ENCODE assay signal across 9 mouse cellular contexts in the genomic region with DNA sequence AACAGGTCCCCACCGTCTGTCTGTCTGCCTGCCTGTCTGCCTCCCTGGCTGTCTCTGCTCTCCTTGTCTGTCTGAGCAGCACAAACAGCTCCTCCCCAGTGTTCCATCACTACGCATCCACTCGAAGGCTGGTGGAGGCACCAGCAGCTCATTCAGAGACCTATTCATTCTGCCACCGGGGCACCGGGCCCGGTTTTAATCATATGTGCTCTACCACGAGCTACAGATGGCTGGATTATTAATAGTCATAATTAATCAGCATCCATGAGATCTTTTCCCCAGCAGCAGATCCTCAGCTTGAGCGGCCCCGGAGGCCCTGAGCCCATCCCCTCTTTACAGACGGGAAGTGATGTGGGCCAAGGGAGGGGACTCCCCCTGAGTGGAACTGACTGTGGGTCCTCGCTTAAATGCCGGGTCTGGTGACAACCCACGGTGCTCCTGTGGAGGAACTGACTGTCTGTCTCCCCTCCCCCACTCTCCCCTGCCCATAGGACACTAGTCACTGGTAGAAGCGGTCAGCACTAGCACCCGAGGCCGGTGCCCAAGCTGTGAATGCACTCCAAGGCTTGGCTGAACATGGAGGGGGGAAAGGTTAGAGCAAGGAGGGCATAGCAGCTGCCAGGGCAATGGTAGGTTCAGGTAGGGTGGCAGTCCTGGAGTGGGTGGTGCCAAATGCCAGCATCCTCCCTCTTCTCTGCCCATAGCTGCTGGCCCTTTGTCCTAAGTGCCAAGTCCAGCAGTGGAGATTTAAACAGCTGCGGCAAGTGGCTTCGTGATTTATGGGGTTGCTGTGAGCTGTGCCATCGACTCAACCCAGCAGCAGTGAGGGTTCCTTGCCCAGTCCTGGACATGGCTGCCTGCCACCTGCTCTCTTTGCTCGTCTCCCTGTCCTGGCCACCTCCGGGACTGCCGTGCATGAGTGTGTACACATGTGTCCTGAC. TPM values are rescaled to one million over a fixed set of nuclear protein-coding genes. Genes with fewer than 3 reads are reported as not detected.
DNase-seq lines count a peak whose midpoint lies in the region; ATAC-seq and TF ChIP-seq lines count a peak whose summit lies in the region.
"Had no signal": no experiment of that assay in that cellular context is flagged by ENCODE, and none has a peak within 500 bp of the region (broad histone marks: within the 10 kb centered on the region; RNA-seq: fewer than 3 reads in every experiment).

No protein-coding gene starts in this region.

- H3K9ac ChIP-seq in intestine, embryonic 14.5 days (ENCODE audit: low read length) = no peak overlapping the region
- no peak overlapping the region for H3K9ac ChIP-seq in intestine, postnatal 0 days (ENCODE audit: low read depth, low read length)
- H3K9ac ChIP-seq: heart, embryonic 15.5 days had no signal

- 0 out of 2 replicates have a peak overlapping the region, but pooled peaks have one; percentile 47 for H3K27ac ChIP-seq in intestine, embryonic 14.5 days (ENCODE audit: low read depth)
- no peak overlapping the region for H3K27ac ChIP-seq in intestine, postnatal 0 days (ENCODE audit: low read depth, low read length)
- H3K27ac ChIP-seq: heart, embryonic 15.5 days had no signal

- no peak overlapping the region for H3K4me2 ChIP-seq in intestine, embryonic 14.5 days (ENCODE audit: low read length)
- H3K4me2 ChIP-seq in intestine, postnatal 0 days (replicated peaks; ENCODE audit: low read depth) = no peak overlapping the region
- H3K4me2 ChIP-seq: heart, embryonic 15.5 days had no signal

- no peaks in the 10 kb centered on the region for H3K9me3 ChIP-seq in intestine, embryonic 14.5 days (ENCODE audit: control insufficient read depth, low read length)
- no peaks in the 10 kb centered on the region for H3K9me3 ChIP-seq in intestine, postnatal 0 days (ENCODE audit: control insufficient read depth)
- H3K9me3 ChIP-seq: heart, embryonic 15.5 days had no signal

- WGBS in intestine, embryonic 14.5 days = 57% methylated on average over 22 of the region's 22 CpGs
- 58% methylated on average over 22 of the region's 22 CpGs for WGBS in intestine, postnatal 0 days

- no peaks in the 10 kb centered on the region for H3K36me3 ChIP-seq in intestine, embryonic 14.5 days (ENCODE audit: control insufficient read depth, insufficient read depth, low read length)
- H3K36me3 ChIP-seq in intestine, postnatal 0 days (ENCODE audit: control insufficient read depth, insufficient read depth) = no peaks in the 10 kb centered on the region
- H3K36me3 ChIP-seq: heart, embryonic 15.5 days had no signal

- H3K4me1 ChIP-seq in intestine, embryonic 14.5 days (replicated peaks; ENCODE audit: control insufficient read depth, insufficient read depth, low read length) = peaks cover 52% of the 10 kb centered on the region
- H3K4me1 ChIP-seq in intestine, postnatal 0 days (replicated peaks; ENCODE audit: control insufficient read depth, insufficient read depth, low read length) = peaks cover 36% of the 10 kb centered on the region

- ATAC-seq in intestine, embryonic 14.5 days (replicated peaks; ENCODE audit: low FRiP score, low TSS enrichment, low read depth) = no peak
- no peak for ATAC-seq in intestine, postnatal 0 days
- peak; percentile 92 for ATAC-seq in activated CD4-positive, CD25-positive, alpha-beta regulatory T cell, adult 4 months
- ATAC-seq in monocyte, adult 5-6 weeks (replicated peaks; ENCODE audit: insufficient number of reproducible peaks, low FRiP score, low TSS enrichment, poor library complexity, severe bottlenecking) = peak; percentile 59

- TF ChIP-seq CTCF in intestine, postnatal 0 days (IDR thresholded peaks at IDR 0.05; ENCODE audit: low read depth) = no peak

- H3K4me3 ChIP-seq in intestine, embryonic 14.5 days (ENCODE audit: low read depth, low read length) = no peak overlapping the region
- no peak overlapping the region for H3K4me3 ChIP-seq in intestine, postnatal 0 days (ENCODE audit: low read depth, low read length)
- H3K4me3 ChIP-seq: heart, embryonic 15.5 days had no signal

- no peaks in the 10 kb centered on the region for H3K27me3 ChIP-seq in intestine, embryonic 14.5 days (replicated peaks; ENCODE audit: control insufficient read depth, insufficient read depth, low read length)
- no peaks in the 10 kb centered on the region for H3K27me3 ChIP-seq in intestine, postnatal 0 days (replicated peaks; ENCODE audit: control insufficient read depth, insufficient read depth, low read length)
- H3K27me3 ChIP-seq: heart, embryonic 15.5 days had no signal

- DNase-seq in intestine, embryonic 14.5 days (ENCODE audit: low spot score) = no peak
- DNase-seq in gastrocnemius, postnatal 10 days = peak; percentile 67
- DNase-seq in kidney, postnatal 36 days = peak; percentile 82 to 92
- DNase-seq in right cerebral cortex, postnatal 4 days = no peak
- DNase-seq in lung, adult 18-20 months = no peak

RNA-seq across cellular contexts. Expression of a gene that starts 34.6 kb away (rescaled TPM):
- polyA plus RNA-seq in intestine, embryonic 14.5 days (2014; fragmentation: Nextera tagmentation; extraction: Ambion mirVana) = 37.4 and 39.0 TPM in 2 replicates
- polyA plus RNA-seq in intestine, postnatal 0 days (2015; fragmentation: Nextera tagmentation; extraction: Ambion mirVana) = 12.4 and 13.5 TPM in 2 replicates
- 10 to 100 TPM; 23.8 to 27.9 TPM for polyA plus RNA-seq in activated CD4-positive, CD25-positive, alpha-beta regulatory T cell, adult 4 months (2017; shearing (Covaris generic))
- 10 to 100 TPM; 31.6 to 43.8 TPM for total RNA-seq in gastrocnemius, postnatal 10 days (2021)
- 18.2 to 63.6 TPM (median 22.9 TPM) in 3 replicates for total RNA-seq in monocyte, adult 5-6 weeks (2017)

Comparison
In these comparisons a context has a peak if more than half of its experiments do, and no peak if none do; other contexts are left out.
1. ATAC-seq: peak in activated CD4-positive, CD25-positive, alpha-beta regulatory T cell, adult 4 months (single experiment) and monocyte, adult 5-6 weeks (single experiment); none in intestine, embryonic 14.5 days (single experiment) and intestine, postnatal 0 days (single experiment).
2. DNase-seq: peak in gastrocnemius, postnatal 10 days (single experiment) and kidney, postnatal 36 days (2 of 2); none in intestine, embryonic 14.5 days (single experiment), right cerebral cortex, postnatal 4 days (single experiment) and lung, adult 18-20 months (0 of 2).